Mouse (Mus musculus): ENCODE measurements around the gene Swsap1.

DNA sequence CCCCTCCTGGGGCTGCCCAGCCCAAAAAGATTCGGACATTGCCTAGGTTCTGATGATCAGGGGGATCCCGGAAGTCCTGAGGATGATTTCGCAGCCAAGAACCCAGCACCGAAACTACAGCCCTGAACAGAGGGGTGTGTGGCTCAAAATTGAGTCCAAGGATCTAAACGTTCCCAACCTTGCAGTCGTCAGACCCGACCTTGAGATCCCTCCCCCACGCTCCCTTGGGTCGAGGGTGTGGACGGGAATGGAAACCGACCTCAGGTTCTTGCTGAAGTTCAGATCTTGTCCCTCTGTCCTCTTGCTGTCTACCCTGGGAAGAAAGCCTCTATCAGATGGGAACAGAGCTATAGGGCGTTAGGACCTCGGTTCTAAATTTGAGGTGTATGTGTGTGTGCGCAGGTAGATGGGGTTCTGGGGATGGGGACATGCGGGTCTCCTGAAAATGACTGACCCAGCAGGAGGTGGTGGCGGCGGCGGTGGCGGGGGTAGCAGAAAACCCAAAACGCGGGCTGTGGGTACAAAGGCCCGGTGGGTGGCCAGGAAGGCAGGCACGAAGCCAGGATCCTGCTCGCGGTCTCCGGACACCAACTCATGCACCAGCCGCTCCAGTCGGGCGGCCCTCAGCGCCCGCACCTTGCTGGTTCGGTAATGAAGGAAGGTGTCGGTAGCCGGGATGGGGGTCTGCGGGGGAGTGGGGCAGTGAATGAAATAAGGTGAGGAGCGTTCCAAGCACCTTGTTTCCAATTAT, 32.2 kb downstream of the Swsap1 start:
- TF ChIP-seq CTCF (IDR thresholded peaks at IDR 0.05; ENCODE audit: borderline replicate concordance, insufficient read depth, low read length): no peak
- TF ChIP-seq POLR2A (IDR thresholded peaks at IDR 0.05; ENCODE audit: low read depth, low read length): no peak

Measured in embryonic fibroblast, embryonic 13.5 days (primary cell).